Mouse (Mus musculus): ENCODE results near the gene B4gat1. TPM values are rescaled to one million over a fixed set of nuclear protein-coding genes. Genes with fewer than 3 reads are reported as not detected.
"Not testable (repeated sequence)": the region's sequence is repeated elsewhere in the genome, so short reads cannot be mapped to it uniquely, and the experiment has no call there.

B4gat1 gene
- 10 to 100 TPM; 27.8 to 43.5 TPM for total RNA-seq (2021)
- long read RNA-seq, experiment 1, transcript B4gat1-201 (2 exons, 2,032 nt) = major isoform, 91 of 96 reads
- long read RNA-seq, experiment 1, partial matches to known transcripts = 0 of 96 reads
- long read RNA-seq, experiment 1, other reads (novel, unspliced or antisense) = 2 of 96 reads
- long read RNA-seq, experiment 2, transcript B4gat1-201 (2 exons, 2,032 nt) = major isoform, 28 of 30 reads
- long read RNA-seq, experiment 2, partial matches to known transcripts = 0 of 30 reads
- long read RNA-seq, experiment 2, other reads (novel, unspliced or antisense) = 0 of 30 reads

- peak; percentile 93 to 94 for DNase-seq
These were observed at the start of gene B4gat1, which contains the start of gene AC124502.3 for GRCm38 (mm10) chr19:5038709-5039156. Gene B4gat1 (plus strand): TSS chr19:5038826. Gene AC124502.3 (plus strand): TSS chr19:5038891.

GRCm38 (mm10) chr19:4989013-4989412, 49.6 kb upstream of the B4gat1 start:
- peak; percentile 94 to 95 for DNase-seq

GRCm38 (mm10) chr19:4989434-4990255, 49.0 kb upstream of the B4gat1 start:
- DNase-seq = no peak

GRCm38 (mm10) chr19:4990256-4990625, 48.4 kb upstream of the B4gat1 start, which contains the start of gene Npas4:
Gene Npas4 (minus strand): TSS chr19:4990316.
- no peak for DNase-seq

- DNase-seq = no peak
These were observed 47.9 kb upstream of the B4gat1 start for GRCm38 (mm10) chr19:4990716-4991115.

- no peak for DNase-seq
These were observed 46.3 kb upstream of the B4gat1 start for GRCm38 (mm10) chr19:4992371-4992770.

GRCm38 (mm10) chr19:4992904-4993303, 45.7 kb upstream of the B4gat1 start:
- DNase-seq = peak; percentile 85 to 92

GRCm38 (mm10) chr19:4994043-4994442, 44.6 kb upstream of the B4gat1 start:
- no peak for DNase-seq

- DNase-seq = no peak
These were observed 39.0 kb upstream of the B4gat1 start for GRCm38 (mm10) chr19:4999445-5000140.

- DNase-seq = peak; percentile 83 to 84
These were observed 36.8 kb upstream of the B4gat1 start for GRCm38 (mm10) chr19:5001666-5002406.

- not testable (repeated sequence) for DNase-seq
These were observed 35.0 kb upstream of the B4gat1 start for GRCm38 (mm10) chr19:5003644-5004043.

- no peak for DNase-seq
These were observed 33.7 kb upstream of the B4gat1 start for GRCm38 (mm10) chr19:5004925-5005324.

GRCm38 (mm10) chr19:5013138-5013537, 25.5 kb upstream of the B4gat1 start:
- DNase-seq = no peak

- DNase-seq = peak in 1 of 2 experiments; percentile 57
These were observed 23.6 kb upstream of the B4gat1 start for GRCm38 (mm10) chr19:5014961-5015398.

GRCm38 (mm10) chr19:5016221-5016742, 22.3 kb upstream of the B4gat1 start:
- no peak for DNase-seq

GRCm38 (mm10) chr19:5016782-5017181, 21.8 kb upstream of the B4gat1 start:
- peak; percentile 71 to 85 for DNase-seq

- no peak for DNase-seq
These were observed 21.0 kb upstream of the B4gat1 start for GRCm38 (mm10) chr19:5017611-5018010.

GRCm38 (mm10) chr19:5018191-5018590, 20.4 kb upstream of the B4gat1 start:
- no peak for DNase-seq

- no peak for DNase-seq
These were observed 17.2 kb upstream of the B4gat1 start for GRCm38 (mm10) chr19:5021416-5021815.

- DNase-seq = peak; percentile 96 to 97
These were observed 14.8 kb upstream of the B4gat1 start, which contains the start of gene Slc29a2 for GRCm38 (mm10) chr19:5023621-5024479. Gene Slc29a2 (plus strand): TSS chr19:5023860.
